Mouse (Mus musculus): ENCODE measurements around the gene Lrrc36.

- no peak for TF ChIP-seq POLR2A (IDR thresholded peaks at IDR 0.05; ENCODE audit: borderline replicate concordance, control insufficient read depth, low read depth, low read length)
- no peak for TF ChIP-seq CTCF (IDR thresholded peaks at IDR 0.05; ENCODE audit: control insufficient read depth, insufficient read depth, low read length)
These were observed 67.6 kb downstream of the Lrrc36 start for GRCm38 (mm10) chr8:105481013-105481412.

Data from bone marrow, adult 2 months (tissue).